Mouse (Mus musculus) E14TG2a.4 (cell line): ENCODE measurements at regions not wholly inside any gene's neighbourhood (a gene's known extent, or its start where the extent isn't known, plus 50 kb on each side); places are given as distances from the start of the nearest gene placed in this dataset.

Experiments
- H3K27me3 ChIP-seq: 2 replicates; pipeline ENCODE4 v1.6.1; 2014; ENCODE audit warnings: low read length, control low read depth; ENCODE audit not compliant: insufficient read depth
- H3K36me3 ChIP-seq: 2 replicates; pipeline ENCODE4 v1.6.1; 2014; ENCODE audit warnings: low read length, control low read depth; ENCODE audit not compliant: insufficient read depth
- H3K4me1 ChIP-seq: replicated peaks from 2 replicates; pipeline ENCODE4 v1.6.1; 2014; ENCODE audit warnings: low read depth, low read length, control low read depth
- H3K4me3 ChIP-seq: replicated peaks from 2 replicates; pipeline ENCODE4 v1.5.1; 2014; ENCODE audit warnings: mild to moderate bottlenecking, low read length
- H3K9me3 ChIP-seq: 2 replicates; pipeline ENCODE4 v1.6.1; 2014; ENCODE audit warnings: low read length, control low read depth
- CTCF ChIP-seq: conservative IDR thresholded peaks from 2 replicates; pipeline ENCODE4 v1.5.1; 2014; ENCODE audit warnings: low read length
- NANOG ChIP-seq: IDR thresholded peaks from 2 replicates; pipeline ENCODE4 v1.6.1; 2014; ENCODE audit warnings: borderline replicate concordance, low read length, mixed read lengths
- POU5F1 ChIP-seq: IDR thresholded peaks from 2 replicates; pipeline ENCODE4 v1.6.1; 2014; ENCODE audit warnings: low read length, borderline replicate concordance

- Histone ChIP-seq H3K36me3 (no peaks in the 10 kb centered on the region), H3K9me3 (no peaks in the 10 kb centered on the region), H3K4me1 (no peaks in the 10 kb centered on the region), H3K4me3 (no peak overlapping the region), H3K27me3 (no peaks in the 10 kb centered on the region)
- TF ChIP-seq NANOG (no peak), POU5F1 (no peak), CTCF (no peak)
These were observed 70.2 kb upstream of the Zfp280d start for GRCm38 (mm10) chr9:72204357-72204905.

DNA sequence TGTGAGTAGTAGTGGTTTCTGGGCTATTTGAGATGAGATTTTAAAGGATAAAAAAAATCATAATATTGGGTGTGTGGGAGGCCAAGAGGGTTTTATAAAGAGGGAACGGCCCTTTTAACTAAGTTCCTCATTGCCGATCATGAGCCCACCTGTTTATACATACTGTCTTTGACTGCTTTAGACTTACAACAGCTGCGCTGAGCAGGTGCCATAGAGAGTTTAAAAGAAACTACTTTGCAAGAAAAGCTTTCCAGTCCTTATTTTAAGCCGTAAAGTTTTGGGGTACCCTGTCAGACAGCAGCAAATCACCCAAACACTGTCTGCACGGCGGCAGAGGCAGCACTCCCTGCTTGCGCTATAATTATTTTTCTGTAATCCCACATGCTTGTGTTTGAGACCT, 68.8 kb upstream of the Zfp280d start:
- TF ChIP-seq CTCF (no peak), POU5F1 (no peak), NANOG (no peak)
- Histone ChIP-seq H3K27me3 (no peaks in the 10 kb centered on the region), H3K36me3 (no peaks in the 10 kb centered on the region), H3K9me3 (no peaks in the 10 kb centered on the region), H3K4me3 (no peak overlapping the region), H3K4me1 (no peaks in the 10 kb centered on the region)

- Histone ChIP-seq H3K36me3 (no peaks in the 10 kb centered on the region), H3K27me3 (no peaks in the 10 kb centered on the region), H3K9me3 (no peaks in the 10 kb centered on the region), H3K4me3 (no peak overlapping the region), H3K4me1 (no peaks in the 10 kb centered on the region)
- TF ChIP-seq NANOG, result no peak
- no peak for TF ChIP-seq POU5F1
- TF ChIP-seq CTCF, result no peak
These were observed 67.7 kb upstream of the Zfp280d start for GRCm38 (mm10) chr9:72206911-72207310.

DNA sequence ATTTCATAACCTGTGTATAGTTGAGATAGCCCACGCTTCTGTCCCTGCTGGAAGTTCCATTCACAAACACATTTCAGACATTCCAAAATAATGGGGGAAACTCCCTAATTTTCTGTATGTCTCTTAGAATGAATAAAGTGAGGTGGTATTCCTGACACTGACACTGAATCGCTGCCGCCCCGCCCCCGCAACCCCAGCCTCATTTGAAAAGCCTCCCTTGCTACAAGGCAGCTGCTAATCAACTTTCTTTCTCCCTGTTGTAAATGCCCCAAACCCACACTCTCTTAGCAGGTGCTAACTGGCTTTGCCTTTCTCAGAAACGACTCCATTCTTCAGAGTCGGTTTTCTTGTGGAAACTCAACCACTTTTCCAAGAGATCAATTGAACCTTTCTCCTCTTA, 66.4 kb upstream of the Zfp280d start:
- Histone ChIP-seq H3K9me3 (no peaks in the 10 kb centered on the region), H3K4me3 (no peak overlapping the region), H3K36me3 (no peaks in the 10 kb centered on the region), H3K4me1 (no peaks in the 10 kb centered on the region), H3K27me3 (no peaks in the 10 kb centered on the region)
- TF ChIP-seq NANOG (no peak), CTCF (no peak)

GRCm38 (mm10) chr9:72217296-72218028, 57.2 kb upstream of the Zfp280d start:
- Histone ChIP-seq H3K27me3 (peaks cover 13% of the 10 kb centered on the region; the same call in 1 of the 2 replicates), H3K4me3 (no peak overlapping the region), H3K9me3 (0 out of 2 replicates have a peak, but pooled peaks cover 3% of the 10 kb centered on the region), H3K36me3 (no peaks in the 10 kb centered on the region), H3K4me1 (peaks cover 7% of the 10 kb centered on the region; the same call in 1 of the 2 replicates)
- TF ChIP-seq POU5F1 (no peak), CTCF (no peak), NANOG (no peak)

GRCm38 (mm10) chr9:72218736-72219135, 55.9 kb upstream of the Zfp280d start:
- H3K9me3 ChIP-seq, result 0 out of 2 replicates have a peak, but pooled peaks cover 3% of the 10 kb centered on the region
- H3K36me3 ChIP-seq, result no peaks in the 10 kb centered on the region
- no peak overlapping the region for H3K4me3 ChIP-seq
- peaks cover 13% of the 10 kb centered on the region; the same call in 1 of the 2 replicates for H3K27me3 ChIP-seq
- H3K4me1 ChIP-seq, result peaks cover 7% of the 10 kb centered on the region; the same call in 1 of the 2 replicates
- TF ChIP-seq POU5F1 (no peak), CTCF (no peak), NANOG (no peak)

GRCm38 (mm10) chr9:72219892-72220291, 54.8 kb upstream of the Zfp280d start:
- Histone ChIP-seq H3K9me3 (0 out of 2 replicates have a peak, but pooled peaks cover 3% of the 10 kb centered on the region), H3K36me3 (no peaks in the 10 kb centered on the region), H3K4me3 (peak overlapping the region; percentile 17; the same call in 1 of the 2 replicates), H3K27me3 (peaks cover 13% of the 10 kb centered on the region; the same call in 1 of the 2 replicates), H3K4me1 (peaks cover 7% of the 10 kb centered on the region; the same call in 1 of the 2 replicates)
- no peak for TF ChIP-seq CTCF
- TF ChIP-seq POU5F1, result no peak
- no peak for TF ChIP-seq NANOG

DNA sequence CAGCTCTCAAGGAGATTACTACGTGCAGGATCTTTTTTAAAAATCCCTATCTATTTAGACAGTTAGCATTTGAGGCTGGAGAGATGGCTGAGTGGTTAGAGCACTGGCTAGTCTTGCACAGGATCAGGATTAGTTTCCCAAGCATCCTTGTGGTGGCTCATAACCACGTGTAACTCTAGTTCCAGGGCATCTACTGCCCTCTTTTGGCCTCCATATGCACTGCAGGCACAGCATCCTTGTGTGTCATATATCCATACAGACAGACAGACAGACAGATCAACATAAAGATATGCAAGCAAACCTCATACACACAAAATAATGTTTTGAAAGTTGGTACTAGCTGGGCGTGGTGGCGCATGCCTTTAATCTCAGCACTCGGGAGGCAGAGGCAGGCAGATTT, 53.3 kb upstream of the Zfp280d start:
- no peak overlapping the region for H3K4me3 ChIP-seq
- peaks cover 13% of the 10 kb centered on the region; the same call in 1 of the 2 replicates for H3K27me3 ChIP-seq
- H3K9me3 ChIP-seq, result 0 out of 2 replicates have a peak, but pooled peaks cover 3% of the 10 kb centered on the region
- no peaks in the 10 kb centered on the region for H3K36me3 ChIP-seq
- TF ChIP-seq NANOG (no peak), CTCF (peak; percentile 91)
- peaks cover 7% of the 10 kb centered on the region; the same call in 1 of the 2 replicates for H3K4me1 ChIP-seq
